ENCODE assay signal across 9 mouse cellular contexts in the genomic region with DNA sequence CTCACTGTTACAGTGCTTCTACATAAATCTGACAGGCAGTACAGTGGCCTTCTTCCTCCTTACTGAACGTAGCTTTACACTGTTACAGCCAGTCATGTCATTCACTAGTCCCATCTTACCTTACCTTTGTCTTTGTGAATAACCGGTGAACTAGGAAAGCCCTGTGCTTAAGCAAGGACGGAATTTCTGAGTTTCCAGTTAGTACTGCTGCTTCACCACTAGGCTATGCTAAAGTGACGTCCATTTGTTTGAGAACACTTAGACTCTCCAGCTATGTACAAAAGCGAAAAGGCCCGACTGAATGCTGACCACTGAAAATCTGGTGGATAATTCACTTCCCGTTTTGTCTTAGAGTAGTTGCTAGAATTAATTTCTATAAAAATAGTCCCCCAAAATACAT.
DNase-seq lines count a peak whose midpoint lies in the region; ATAC-seq and TF ChIP-seq lines count a peak whose summit lies in the region.
"Had no signal": no experiment of that assay in that cellular context is flagged by ENCODE, and none has a peak within 500 bp of the region (broad histone marks: within the 10 kb centered on the region; RNA-seq: fewer than 3 reads in every experiment).

No protein-coding gene starts in this region.

- no peak for ATAC-seq in Patski
- ATAC-seq in neural tube, embryonic 15.5 days (ENCODE audit: low FRiP score): peak; percentile 92

- CTCF ChIA-PET in Patski (lab: Charles Lee): no interaction called here

- no peak overlapping the region for H3K4me3 ChIP-seq in embryonic fibroblast, embryonic 13.5 days (ENCODE audit: insufficient read depth, low read length)
- H3K4me3 ChIP-seq in neural tube, embryonic 15.5 days (replicated peaks): no peak overlapping the region
- H3K4me3 ChIP-seq: myocyte had no signal

- H3K9me3 ChIP-seq in neural tube, embryonic 15.5 days (replicated peaks): no peaks in the 10 kb centered on the region

- no peak overlapping the region for H3K27ac ChIP-seq in embryonic fibroblast, embryonic 13.5 days (ENCODE audit: insufficient read depth, low read length)
- H3K27ac ChIP-seq in neural tube, embryonic 15.5 days (replicated peaks): no peak overlapping the region

- POLR2A ChIA-PET in Patski (lab: Charles Lee): no interaction called here

- in situ Hi-C loops in Patski (cut with MboI; ENCODE audit: low pct_unique_long_range_greater_than_20kb): no loop called here

- H3K36me3 ChIP-seq in neural tube, embryonic 15.5 days: no peaks in the 10 kb centered on the region

- peak; percentile 5 for DNase-seq in heart, postnatal 4 days
- no peak for DNase-seq in heart, adult 9 months (ENCODE audit: low spot score in 2 of 2)
- no peak for DNase-seq in Patski (ENCODE audit: low read depth, low spot score)
- peak; percentile 10 for DNase-seq in layer of hippocampus, adult 9-11 months
- DNase-seq in gastrocnemius, postnatal 4 days (ENCODE audit: low spot score in 2 of 2): no peak
- DNase-seq in testis, postnatal 10 days (ENCODE audit: low spot score): no peak

- peak; percentile 17 for TF ChIP-seq CTCF in Patski (IDR thresholded peaks at IDR 0.05)
- peak; percentile 5; the same call in 1 of the 2 replicates for TF ChIP-seq CTCF in embryonic fibroblast, embryonic 13.5 days (IDR thresholded peaks at IDR 0.05; ENCODE audit: borderline replicate concordance, insufficient read depth, low read length)

- no peak overlapping the region for H3K4me2 ChIP-seq in neural tube, embryonic 15.5 days

- TF ChIP-seq POLR2A in embryonic fibroblast, embryonic 13.5 days (IDR thresholded peaks at IDR 0.05; ENCODE audit: low read depth, low read length): no peak

- 45% methylated on average over 7 of the region's 7 CpGs for WGBS in neural tube, embryonic 15.5 days

- no peaks in the 10 kb centered on the region for H3K27me3 ChIP-seq in Patski
- H3K27me3 ChIP-seq in neural tube, embryonic 15.5 days (replicated peaks): no peaks in the 10 kb centered on the region

- no peak overlapping the region for H3K9ac ChIP-seq in neural tube, embryonic 15.5 days (replicated peaks)

- no peaks in the 10 kb centered on the region for H3K4me1 ChIP-seq in embryonic fibroblast, embryonic 13.5 days (ENCODE audit: control insufficient read depth, insufficient read depth, low read length)
- H3K4me1 ChIP-seq in neural tube, embryonic 15.5 days: no peaks in the 10 kb centered on the region

Comparison
In these comparisons a context has a peak if more than half of its experiments do, and no peak if none do; other contexts are left out.
1. DNase-seq: peak in heart, postnatal 4 days (single experiment) and layer of hippocampus, adult 9-11 months (single experiment); none in heart, adult 9 months (0 of 2), Patski (single experiment), gastrocnemius, postnatal 4 days (0 of 2) and testis, postnatal 10 days (single experiment).